Mouse (Mus musculus) midbrain, embryonic 14.5 days (tissue): Measurements from ENCODE around the gene Pex7. TPM values are rescaled to one million over a fixed set of nuclear protein-coding genes. Genes with fewer than 3 reads are reported as not detected.

Source experiments
- ATAC-seq: fragments of 200-750 bp; cut with Nextera tagmentation; 2 replicates; pipeline ENCODE4 v1.8.0; 2017; ENCODE audit warnings: moderate number of reproducible peaks, moderate library complexity; ENCODE audit not compliant: low FRiP score, low TSS enrichment
- DNase-seq: peaks from one replicate; pipeline ENCODE4 v3.0.0-alpha.2; 2015
- H3K27ac ChIP-seq: fragments of 300-500 bp; sonication (generic); replicated peaks from 2 replicates; pipeline ENCODE4 v1.5.1; 2014; ENCODE audit warnings: mild to moderate bottlenecking, low read depth, low read length, moderate library complexity
- H3K27me3 ChIP-seq: fragments of 300-500 bp; sonication (generic); 2 replicates; pipeline ENCODE4 v1.6.1; 2014; ENCODE audit warnings: low read length, control low read depth, mixed read lengths; ENCODE audit not compliant: control insufficient read depth, insufficient read depth
- H3K36me3 ChIP-seq: fragments of 300-500 bp; sonication (generic); 2 replicates; pipeline ENCODE4 v1.6.1; 2014; ENCODE audit warnings: low read length, control low read depth; ENCODE audit not compliant: control insufficient read depth, insufficient read depth
- H3K4me1 ChIP-seq: fragments of 300-500 bp; sonication (generic); 2 replicates; pipeline ENCODE4 v1.6.1; 2014; ENCODE audit warnings: mild to moderate bottlenecking, antibody characterized with exemption, low read length, control low read depth; ENCODE audit not compliant: control insufficient read depth, insufficient read depth
- H3K4me2 ChIP-seq: fragments of 300-500 bp; sonication (generic); 2 replicates; pipeline ENCODE4 v1.6.1; 2014; ENCODE audit warnings: mild to moderate bottlenecking, low read length, moderate library complexity
- H3K4me3 ChIP-seq: fragments of 300-500 bp; sonication (generic); replicated peaks from 2 replicates; pipeline ENCODE4 v1.5.1; 2014; ENCODE audit warnings: low read depth, low read length
- H3K9ac ChIP-seq: fragments of 300-500 bp; sonication (generic); replicated peaks from 2 replicates; pipeline ENCODE4 v1.6.1; 2014; ENCODE audit warnings: mild to moderate bottlenecking, low read length, moderate library complexity
- H3K9me3 ChIP-seq: fragments of 300-500 bp; sonication (generic); 2 replicates; pipeline ENCODE4 v1.6.1; 2016; ENCODE audit warnings: low read length, control low read depth, mixed read lengths; ENCODE audit not compliant: control insufficient read depth
- WGBS: fragments of 180-500 bp; shearing (Covaris S2); extraction: QIAGEN DNeasy Blood & Tissue Kit; methylation state at CpG from one replicate; pipeline ENCODE4 v1.1.7; 2014; 5-methylcytosine and 5-hydroxymethylcytosine counted together
- polyA plus RNA-seq: library from polyadenylated mRNA; unstranded; fragments of >200 nt; fragmentation: Nextera tagmentation; extraction: Ambion mirVana; gene quantifications from 2 replicates; pipeline ENCODE4 v1.2.1, GENCODE M21; 2014

Pex7 gene
- polyA plus RNA-seq, 1 experiment from 2014 or later = 30.1 TPM

DNA sequence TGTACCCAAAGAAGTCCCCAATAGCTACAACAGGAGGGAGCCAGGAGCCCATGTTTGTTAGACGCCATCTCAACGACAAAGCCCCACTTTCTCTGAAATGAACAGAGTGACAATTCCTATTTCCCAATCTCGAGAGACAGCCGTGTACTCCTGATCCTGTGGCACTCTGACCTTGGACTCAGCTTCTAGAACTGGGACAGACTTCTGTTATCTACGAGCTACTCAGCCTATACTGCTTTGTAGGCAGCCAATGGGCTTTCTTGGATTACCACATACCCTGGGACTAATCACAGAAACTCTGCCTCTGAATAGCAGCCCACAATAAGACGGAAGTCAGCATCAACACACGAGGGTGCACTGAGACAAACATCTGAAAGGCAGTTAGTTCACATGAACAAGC, 5.5 kb downstream of the Pex7 start:
- no peak overlapping the region for H3K27ac ChIP-seq
- peaks cover 3% of the 10 kb centered on the region; the same call in 1 of the 2 replicates for H3K36me3 ChIP-seq
- H3K9ac ChIP-seq = no peak overlapping the region

GRCm38 (mm10) chr10:19900191-19900590, 7.3 kb downstream of the Pex7 start:
- Histone ChIP-seq H3K36me3 (peaks cover 3% of the 10 kb centered on the region; the same call in 1 of the 2 replicates), H3K27ac (no peak overlapping the region), H3K27me3 (no peaks in the 10 kb centered on the region), H3K4me2 (no peak overlapping the region), H3K4me1 (no peaks in the 10 kb centered on the region), H3K9ac (no peak overlapping the region), H3K9me3 (no peaks in the 10 kb centered on the region), H3K4me3 (no peak overlapping the region)
- ATAC-seq (no peak), DNase-seq (no peak)
- WGBS = 79% methylated on average over 2 of the region's 2 CpGs

More for the DNA sequence above, 5.5 kb downstream of the Pex7 start:
- no peak for DNase-seq
- Histone ChIP-seq H3K4me1 (no peaks in the 10 kb centered on the region), H3K4me2 (no peak overlapping the region), H3K27me3 (no peaks in the 10 kb centered on the region), H3K4me3 (no peak overlapping the region), H3K9me3 (no peaks in the 10 kb centered on the region)
- 80% methylated on average over 7 of the region's 7 CpGs for WGBS
- no peak for ATAC-seq

DNA sequence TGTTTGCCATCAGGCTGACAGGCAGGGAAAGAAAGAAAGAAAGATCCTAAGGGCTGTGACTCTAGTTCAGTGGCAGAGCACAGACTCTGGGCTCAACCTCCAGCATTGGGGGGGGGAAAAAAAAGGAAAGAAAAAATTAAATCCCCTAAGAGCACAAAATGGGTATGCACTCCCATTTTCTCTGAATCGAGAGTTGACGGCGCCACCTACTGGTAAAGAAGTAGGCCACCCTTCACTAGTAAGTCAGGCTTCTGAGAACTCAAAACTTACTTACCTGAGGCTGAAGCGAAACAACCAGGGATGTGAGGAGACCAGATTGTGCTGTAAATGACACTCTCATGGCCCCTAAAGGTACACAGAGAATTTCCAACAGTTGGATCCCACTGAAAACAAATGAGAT, 13.5 kb downstream of the Pex7 start:
- no peaks in the 10 kb centered on the region for H3K27me3 ChIP-seq
- no peaks in the 10 kb centered on the region for H3K36me3 ChIP-seq
- no peaks in the 10 kb centered on the region for H3K9me3 ChIP-seq
- peak; percentile 82 for DNase-seq
- H3K4me3 ChIP-seq = no peak overlapping the region
- no peak overlapping the region for H3K9ac ChIP-seq
- ATAC-seq = no peak
- H3K4me2 ChIP-seq = no peak overlapping the region
- no peak overlapping the region for H3K27ac ChIP-seq
- 20% methylated on average over 4 of the region's 4 CpGs for whole genome bisulfite sequencing
- H3K4me1 ChIP-seq = no peaks in the 10 kb centered on the region

- H3K4me1 ChIP-seq = no peaks in the 10 kb centered on the region
- H3K4me3 ChIP-seq = no peak overlapping the region
- WGBS = 87% methylated on average over 6 of the region's 6 CpGs
- H3K9ac ChIP-seq = no peak overlapping the region
- no peak for DNase-seq
- no peak overlapping the region for H3K4me2 ChIP-seq
- 0 out of 2 replicates have a peak, but pooled peaks cover 3% of the 10 kb centered on the region for H3K36me3 ChIP-seq
- H3K9me3 ChIP-seq = no peaks in the 10 kb centered on the region
- no peak overlapping the region for H3K27ac ChIP-seq
- no peaks in the 10 kb centered on the region for H3K27me3 ChIP-seq
- ATAC-seq = no peak
Measured at GRCm38 (mm10) chr10:19893146-19893545, 14.3 kb downstream of the Pex7 start.

GRCm38 (mm10) chr10:19891686-19892085, 15.8 kb downstream of the Pex7 start:
- H3K4me1 ChIP-seq = no peaks in the 10 kb centered on the region
- no peak overlapping the region for H3K9ac ChIP-seq
- ATAC-seq (no peak), DNase-seq (no peak)
- 0 out of 2 replicates have a peak, but pooled peaks cover 3% of the 10 kb centered on the region for H3K36me3 ChIP-seq
- 33% methylated on average over 3 of the region's 3 CpGs for WGBS
- no peak overlapping the region for H3K27ac ChIP-seq
- H3K27me3 ChIP-seq = no peaks in the 10 kb centered on the region
- H3K4me3 ChIP-seq = no peak overlapping the region
- H3K4me2 ChIP-seq = no peak overlapping the region
- H3K9me3 ChIP-seq = no peaks in the 10 kb centered on the region

GRCm38 (mm10) chr10:19889908-19890307, 17.6 kb downstream of the Pex7 start:
- Histone ChIP-seq H3K9ac (no peak overlapping the region), H3K36me3 (0 out of 2 replicates have a peak, but pooled peaks cover 3% of the 10 kb centered on the region), H3K4me2 (no peak overlapping the region), H3K4me1 (no peaks in the 10 kb centered on the region), H3K4me3 (no peak overlapping the region), H3K9me3 (no peaks in the 10 kb centered on the region), H3K27me3 (no peaks in the 10 kb centered on the region), H3K27ac (no peak overlapping the region)
- DNase-seq = no peak
- 78% methylated on average over 3 of the region's 3 CpGs for WGBS
- no peak for ATAC-seq

DNA sequence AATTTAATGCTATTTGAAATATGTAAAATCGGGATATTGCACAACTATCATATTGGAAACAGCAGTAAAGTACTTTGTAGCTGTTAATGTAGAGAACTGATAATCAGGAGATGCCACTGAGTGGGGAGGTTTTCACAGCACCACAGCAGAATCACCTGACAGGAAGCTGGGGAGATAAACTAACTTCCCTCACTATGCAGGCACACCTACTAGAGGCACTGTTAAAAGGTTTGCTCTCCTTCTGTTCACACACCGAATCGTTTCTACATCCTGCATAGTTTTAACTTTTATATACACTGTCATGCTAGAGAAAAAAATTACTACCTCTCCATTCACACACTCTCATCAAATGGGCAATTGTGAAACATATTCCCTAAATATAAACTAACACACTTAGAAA, 21.2 kb downstream of the Pex7 start:
- no peak for DNase-seq
- WGBS = 92% methylated on average over 3 of the region's 3 CpGs

GRCm38 (mm10) chr10:19884409-19884808, 23.1 kb downstream of the Pex7 start:
- WGBS = 80% methylated on average over 4 of the region's 4 CpGs
- ATAC-seq = no peak
- H3K9ac ChIP-seq = no peak overlapping the region

More for the DNA sequence above, 21.2 kb downstream of the Pex7 start:
- no peak for ATAC-seq
- Histone ChIP-seq H3K4me2 (no peak overlapping the region), H3K27me3 (no peaks in the 10 kb centered on the region), H3K9ac (no peak overlapping the region), H3K9me3 (no peaks in the 10 kb centered on the region), H3K4me3 (no peak overlapping the region), H3K4me1 (no peaks in the 10 kb centered on the region), H3K36me3 (0 out of 2 replicates have a peak, but pooled peaks cover 5% of the 10 kb centered on the region), H3K27ac (no peak overlapping the region)

DNA sequence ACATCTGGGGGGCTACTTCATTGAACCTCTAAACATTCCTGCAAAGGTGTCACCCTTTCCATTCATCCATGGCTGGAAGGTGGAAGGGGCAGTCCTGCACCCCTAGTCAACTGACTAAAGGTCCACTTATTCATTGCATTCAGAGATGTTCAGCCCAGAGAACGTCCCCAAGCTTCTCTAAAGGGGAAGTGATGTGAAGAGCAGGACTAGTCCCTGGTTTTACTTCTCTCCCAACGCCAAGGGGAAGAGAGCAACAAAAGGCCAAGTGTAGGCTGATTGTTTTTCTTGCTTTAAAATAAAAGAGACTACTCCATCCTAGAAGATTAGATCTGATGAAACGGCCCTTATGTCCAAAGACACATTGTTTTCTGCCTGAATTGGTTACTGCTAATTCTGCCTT, 27.1 kb downstream of the Pex7 start:
- no peak overlapping the region for H3K4me2 ChIP-seq
- H3K4me3 ChIP-seq = no peak overlapping the region
- H3K36me3 ChIP-seq = 0 out of 2 replicates have a peak, but pooled peaks cover 2% of the 10 kb centered on the region
- H3K9ac ChIP-seq = no peak overlapping the region
- no peaks in the 10 kb centered on the region for H3K9me3 ChIP-seq
- 78% methylated on average over 3 of the region's 3 CpGs for WGBS
- no peak for ATAC-seq
- no peak for DNase-seq
- no peak overlapping the region for H3K27ac ChIP-seq
- no peaks in the 10 kb centered on the region for H3K27me3 ChIP-seq
- no peaks in the 10 kb centered on the region for H3K4me1 ChIP-seq

More at GRCm38 (mm10) chr10:19884409-19884808, 23.1 kb downstream of the Pex7 start:
- Histone ChIP-seq H3K4me1 (no peaks in the 10 kb centered on the region), H3K36me3 (0 out of 2 replicates have a peak, but pooled peaks cover 5% of the 10 kb centered on the region), H3K4me3 (no peak overlapping the region), H3K27ac (no peak overlapping the region), H3K9me3 (no peaks in the 10 kb centered on the region), H3K4me2 (no peak overlapping the region), H3K27me3 (no peaks in the 10 kb centered on the region)
- no peak for DNase-seq
